Mouse (Mus musculus): ENCODE measurements at regions not wholly inside any gene's neighbourhood (a gene's known extent, or its start where the extent isn't known, plus 50 kb on each side); places are given as distances from the start of the nearest gene placed in this dataset.

DNA sequence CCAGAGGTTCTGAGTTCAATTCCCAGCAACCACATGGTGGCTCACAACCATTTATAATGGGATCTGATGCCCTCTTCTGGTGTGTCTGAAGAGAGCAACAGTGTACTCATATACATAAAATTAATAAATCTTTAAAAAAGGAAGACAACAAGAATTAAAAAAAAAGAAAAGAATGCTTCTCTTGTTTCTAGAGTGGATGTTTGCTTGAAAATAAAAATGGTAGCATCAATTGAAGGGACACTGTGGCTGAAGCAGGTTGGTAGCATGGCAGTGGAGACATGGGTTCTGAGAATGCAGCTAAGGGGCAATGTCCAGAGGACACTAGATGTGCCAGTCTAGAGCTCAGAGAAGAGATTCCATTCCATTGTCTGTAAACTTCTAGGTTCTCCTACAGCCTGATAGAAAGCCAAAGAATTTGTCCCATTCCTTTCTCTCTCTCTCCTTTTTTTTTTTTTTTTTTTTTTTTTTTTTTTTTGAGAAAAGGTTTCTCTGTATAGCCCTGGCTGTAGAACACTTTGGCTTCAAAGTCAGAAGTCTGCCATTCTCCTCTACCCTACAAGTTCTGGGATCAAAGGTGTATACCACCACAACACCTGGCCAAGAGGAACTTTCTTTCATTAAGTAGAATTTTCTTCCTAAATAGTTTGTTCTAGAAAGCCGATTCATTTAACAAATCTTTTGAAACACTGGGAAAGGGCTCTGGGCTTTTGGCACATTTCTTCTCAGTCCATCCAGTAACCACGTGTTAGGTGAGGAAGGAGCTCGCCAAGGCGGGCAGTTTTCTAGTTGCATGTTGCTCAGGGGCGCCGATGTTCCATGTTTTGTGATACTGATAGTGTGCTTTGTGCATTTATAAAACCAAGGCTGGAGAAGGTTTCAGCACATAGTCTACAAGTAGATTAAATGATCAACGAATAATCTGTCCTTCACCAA, 158.1 kb downstream of the Qrsl1 start:
- TF ChIP-seq USF2 (conservative IDR thresholded peaks at IDR 0.05; ENCODE audit: low read depth, low read length), result no peak
- TF ChIP-seq POLR2A (IDR thresholded peaks at IDR 0.05; ENCODE audit: low read depth, low read length), result no peak
- TF ChIP-seq NELFE (IDR thresholded peaks at IDR 0.05; ENCODE audit: low read depth, low read length), result no peak
- TF ChIP-seq CTCF (conservative IDR thresholded peaks at IDR 0.05 in 1 of 2, IDR thresholded peaks at IDR 0.05 in 1 of 2; ENCODE audit: low read depth in 2 of 2, low read length in 2 of 2), result peak in 1 of 2 experiments; percentile 39; a peak in 1 of 4 replicates
- no peak for TF ChIP-seq KAT2A (IDR thresholded peaks at IDR 0.05; ENCODE audit: insufficient replicate concordance, low read length)
- TF ChIP-seq SMC3 (IDR thresholded peaks at IDR 0.05; ENCODE audit: low read depth, low read length), result no peak; the same call in none of the 2 replicates
- TF ChIP-seq USF1 (IDR thresholded peaks at IDR 0.05; ENCODE audit: low read depth, low read length), result no peak
- TF ChIP-seq ZC3H11A (IDR thresholded peaks at IDR 0.05; ENCODE audit: low read depth, low read length), result no peak
- no peak for TF ChIP-seq ZMIZ1 (IDR thresholded peaks at IDR 0.05; ENCODE audit: low read depth, low read length)
- peak; percentile 54 for TF ChIP-seq EP300 (IDR thresholded peaks at IDR 0.05; ENCODE audit: low read length)
- TF ChIP-seq CHD2 (IDR thresholded peaks at IDR 0.05; ENCODE audit: low read length), result no peak
